Mouse (Mus musculus): ENCODE results near the gene Cdk5. TPM values are rescaled to one million over a fixed set of nuclear protein-coding genes. Genes with fewer than 3 reads are reported as not detected.
A peak's percentile ranks its signal among the peaks of the same experiment; 100 is the strongest.

Gene Cdk5
- polyA plus RNA-seq (2011; ENCODE audit: insufficient read length, low read depth, missing spikeins), result 70.7 and 76.7 TPM in 2 replicates

- Histone ChIP-seq H3K4me1 (ENCODE audit: control insufficient read depth, insufficient read depth, low read length) (peaks cover 4% of the 10 kb centered on the region), H3K27ac (ENCODE audit: insufficient read depth, low read length) (peak within 1 kb of the TSS; percentile 84), H3K4me3 (ENCODE audit: insufficient read depth, low read length) (peak within 1 kb of the TSS; percentile 83)
- TF ChIP-seq CTCF (IDR thresholded peaks at IDR 0.05; ENCODE audit: borderline replicate concordance, insufficient read depth, low read length) (no peak), POLR2A (IDR thresholded peaks at IDR 0.05; ENCODE audit: low read depth, low read length) (peak; percentile 86)
Observed at GRCm38 (mm10) chr5:24423129-24424003, at the start of gene Cdk5, which contains the start of gene Slc4a2. Gene Cdk5, minus strand, starts transcription at chr5:24423530. Gene Slc4a2, plus strand, starts transcription at chr5:24423837.

- Histone ChIP-seq H3K4me1 (ENCODE audit: control insufficient read depth, insufficient read depth, low read length) (peaks cover 5% of the 10 kb centered on the region; the same call in 1 of the 2 replicates), H3K4me3 (ENCODE audit: insufficient read depth, low read length) (no peak overlapping the region), H3K27ac (ENCODE audit: insufficient read depth, low read length) (no peak overlapping the region)
- TF ChIP-seq POLR2A (IDR thresholded peaks at IDR 0.05; ENCODE audit: low read depth, low read length) (no peak), CTCF (IDR thresholded peaks at IDR 0.05; ENCODE audit: borderline replicate concordance, insufficient read depth, low read length) (peak; percentile 91)
Observed at GRCm38 (mm10) chr5:24470600-24470999, 47.3 kb upstream of the Cdk5 start.

- H3K4me3 ChIP-seq (ENCODE audit: insufficient read depth, low read length), result no peak overlapping the region
- H3K27ac ChIP-seq (ENCODE audit: insufficient read depth, low read length), result no peak overlapping the region
- TF ChIP-seq POLR2A (IDR thresholded peaks at IDR 0.05; ENCODE audit: low read depth, low read length) (no peak), CTCF (IDR thresholded peaks at IDR 0.05; ENCODE audit: borderline replicate concordance, insufficient read depth, low read length) (no peak)
- peaks cover 10% of the 10 kb centered on the region for H3K4me1 ChIP-seq (ENCODE audit: control insufficient read depth, insufficient read depth, low read length)
Observed at GRCm38 (mm10) chr5:24466762-24467161, 43.4 kb upstream of the Cdk5 start.

- H3K27ac ChIP-seq (ENCODE audit: insufficient read depth, low read length), result no peak overlapping the region
- TF ChIP-seq POLR2A (IDR thresholded peaks at IDR 0.05; ENCODE audit: low read depth, low read length), result no peak
- no peak for TF ChIP-seq CTCF (IDR thresholded peaks at IDR 0.05; ENCODE audit: borderline replicate concordance, insufficient read depth, low read length)
- H3K4me3 ChIP-seq (ENCODE audit: insufficient read depth, low read length), result no peak overlapping the region
Observed at GRCm38 (mm10) chr5:24455613-24456012, 32.3 kb upstream of the Cdk5 start.

GRCm38 (mm10) chr5:24455076-24455475, 31.7 kb upstream of the Cdk5 start:
- no peak overlapping the region for H3K27ac ChIP-seq (ENCODE audit: insufficient read depth, low read length)

More at GRCm38 (mm10) chr5:24455613-24456012, 32.3 kb upstream of the Cdk5 start:
- H3K4me1 ChIP-seq (ENCODE audit: control insufficient read depth, insufficient read depth, low read length), result peaks cover 11% of the 10 kb centered on the region

GRCm38 (mm10) chr5:24453985-24454303, 30.6 kb upstream of the Cdk5 start:
- H3K4me3 ChIP-seq (ENCODE audit: insufficient read depth, low read length), result peak overlapping the region; percentile 62
- TF ChIP-seq CTCF (IDR thresholded peaks at IDR 0.05; ENCODE audit: borderline replicate concordance, insufficient read depth, low read length) (no peak), POLR2A (IDR thresholded peaks at IDR 0.05; ENCODE audit: low read depth, low read length) (no peak)
- no peak overlapping the region for H3K27ac ChIP-seq (ENCODE audit: insufficient read depth, low read length)
- peaks cover 11% of the 10 kb centered on the region for H3K4me1 ChIP-seq (ENCODE audit: control insufficient read depth, insufficient read depth, low read length)

More at GRCm38 (mm10) chr5:24455076-24455475, 31.7 kb upstream of the Cdk5 start:
- Histone ChIP-seq H3K4me3 (ENCODE audit: insufficient read depth, low read length) (no peak overlapping the region), H3K4me1 (ENCODE audit: control insufficient read depth, insufficient read depth, low read length) (peaks cover 11% of the 10 kb centered on the region)
- TF ChIP-seq CTCF (IDR thresholded peaks at IDR 0.05; ENCODE audit: borderline replicate concordance, insufficient read depth, low read length) (no peak), POLR2A (IDR thresholded peaks at IDR 0.05; ENCODE audit: low read depth, low read length) (no peak)

GRCm38 (mm10) chr5:24453283-24453984, 30.1 kb upstream of the Cdk5 start:
- TF ChIP-seq POLR2A (IDR thresholded peaks at IDR 0.05; ENCODE audit: low read depth, low read length), result no peak
- TF ChIP-seq CTCF (IDR thresholded peaks at IDR 0.05; ENCODE audit: borderline replicate concordance, insufficient read depth, low read length), result no peak
- peaks cover 11% of the 10 kb centered on the region for H3K4me1 ChIP-seq (ENCODE audit: control insufficient read depth, insufficient read depth, low read length)
- H3K4me3 ChIP-seq (ENCODE audit: insufficient read depth, low read length), result peak overlapping the region; percentile 62
- H3K27ac ChIP-seq (ENCODE audit: insufficient read depth, low read length), result no peak overlapping the region

- peak overlapping the region; percentile 1; the same call in 1 of the 2 replicates for H3K27ac ChIP-seq (ENCODE audit: insufficient read depth, low read length)
- no peak for TF ChIP-seq POLR2A (IDR thresholded peaks at IDR 0.05; ENCODE audit: low read depth, low read length)
- TF ChIP-seq CTCF (IDR thresholded peaks at IDR 0.05; ENCODE audit: borderline replicate concordance, insufficient read depth, low read length), result no peak
- H3K4me3 ChIP-seq (ENCODE audit: insufficient read depth, low read length), result peak overlapping the region; percentile 62
Observed at GRCm38 (mm10) chr5:24452691-24453233, 29.4 kb upstream of the Cdk5 start.

GRCm38 (mm10) chr5:24452030-24452690, 28.8 kb upstream of the Cdk5 start, which contains the start of gene Agap3:
Gene Agap3, plus strand, starts transcription at chr5:24452177.
- TF ChIP-seq POLR2A (IDR thresholded peaks at IDR 0.05; ENCODE audit: low read depth, low read length) (no peak), CTCF (IDR thresholded peaks at IDR 0.05; ENCODE audit: borderline replicate concordance, insufficient read depth, low read length) (no peak)
- Histone ChIP-seq H3K4me1 (ENCODE audit: control insufficient read depth, insufficient read depth, low read length) (peaks cover 11% of the 10 kb centered on the region), H3K4me3 (ENCODE audit: insufficient read depth, low read length) (peak within 1 kb of the TSS; percentile 62), H3K27ac (ENCODE audit: insufficient read depth, low read length) (peak within 1 kb of the TSS; percentile 48)

More at GRCm38 (mm10) chr5:24452691-24453233, 29.4 kb upstream of the Cdk5 start:
- H3K4me1 ChIP-seq (ENCODE audit: control insufficient read depth, insufficient read depth, low read length), result peaks cover 11% of the 10 kb centered on the region
